Comparison of ENCODE assay signal across 8 mouse cellular contexts in genomic region chr7:132507361-132507760, GRCm38 (mm10).
DNase-seq lines count a peak whose midpoint lies in the region; ATAC-seq and TF ChIP-seq lines count a peak whose summit lies in the region.

No protein-coding gene starts in this region.

- H3K36me3 ChIP-seq in neural tube, embryonic 11.5 days (ENCODE audit: control insufficient read depth, insufficient read depth, low read length): no peaks in the 10 kb centered on the region

- H3K4me1 ChIP-seq in neural tube, embryonic 11.5 days (ENCODE audit: control insufficient read depth, insufficient read depth, low read length): no peaks in the 10 kb centered on the region

- no peak overlapping the region for H3K4me2 ChIP-seq in neural tube, embryonic 11.5 days (ENCODE audit: low read depth)

- ATAC-seq in neural tube, embryonic 11.5 days (ENCODE audit: insufficient read depth, low FRiP score, low TSS enrichment): no peak

- intact Hi-C loops in gastrocnemius, adult 2 months (cut with DNase I): no loop called here

- H3K27ac ChIP-seq in gastrocnemius, adult 2 months: no peak overlapping the region
- H3K27ac ChIP-seq in neural tube, embryonic 11.5 days (ENCODE audit: low read depth, low read length): no peak overlapping the region

- DNase-seq in gastrocnemius, adult 2 months: no peak
- DNase-seq in gastrocnemius, adult 8-10 months (ENCODE audit: low spot score in 2 of 2): no peak
- DNase-seq in neural tube, embryonic 11.5 days (ENCODE audit: low spot score): peak; percentile 42
- no peak for DNase-seq in neural tube, embryonic 10.5 days (ENCODE audit: extremely low spot score, low spot score)
- DNase-seq in cerebellum, postnatal 36 days: peak; percentile 5 to 7
- DNase-seq in naive thymus-derived CD4-positive, alpha-beta T cell, adult 2 months (ENCODE audit: low read depth): peak; percentile 29
- no peak for DNase-seq in heart, adult 11 months
- no peak for DNase-seq in heart, postnatal 4 days

- WGBS in neural tube, embryonic 11.5 days: 60% methylated on average over 4 of the region's 4 CpGs

- H3K9ac ChIP-seq in neural tube, embryonic 11.5 days (ENCODE audit: low read length): no peak overlapping the region

- no peaks in the 10 kb centered on the region for H3K9me3 ChIP-seq in neural tube, embryonic 11.5 days (ENCODE audit: control insufficient read depth, low read length)

- H3K4me3 ChIP-seq in gastrocnemius, adult 2 months: no peak overlapping the region
- no peak overlapping the region for H3K4me3 ChIP-seq in neural tube, embryonic 11.5 days (ENCODE audit: low read depth, low read length)

- peak; percentile 44 for TF ChIP-seq CTCF in gastrocnemius, adult 2 months (IDR thresholded peaks at IDR 0.05)

- no peaks in the 10 kb centered on the region for H3K27me3 ChIP-seq in neural tube, embryonic 11.5 days (ENCODE audit: control insufficient read depth, insufficient read depth, low read length)

Comparison
In these comparisons a context has a peak if more than half of its experiments do, and no peak if none do; other contexts are left out.
1. DNase-seq: peak in neural tube, embryonic 11.5 days (single experiment), cerebellum, postnatal 36 days (2 of 2) and naive thymus-derived CD4-positive, alpha-beta T cell, adult 2 months (single experiment); none in gastrocnemius, adult 2 months (single experiment), gastrocnemius, adult 8-10 months (0 of 2), neural tube, embryonic 10.5 days (single experiment), heart, adult 11 months (single experiment) and heart, postnatal 4 days (single experiment).